Mouse (Mus musculus) hindbrain, embryonic 15.5 days (tissue): Measurements from ENCODE around the gene Phldb1. TPM values are rescaled to one million over a fixed set of nuclear protein-coding genes. Genes with fewer than 3 reads are reported as not detected.

Experiments
- ATAC-seq: fragments of 200-750 bp; cut with Nextera tagmentation; 2 replicates; pipeline ENCODE4 v1.8.0; 2017; ENCODE audit warnings: low read depth, moderate number of reproducible peaks, moderate TSS enrichment; ENCODE audit not compliant: low FRiP score
- H3K27ac ChIP-seq: fragments of 300-500 bp; sonication (generic); replicated peaks from 2 replicates; pipeline ENCODE4 v1.5.1; 2015; ENCODE audit warnings: mild to moderate bottlenecking, inconsistent platforms
- H3K27me3 ChIP-seq: fragments of 300-500 bp; sonication (generic); 2 replicates; pipeline ENCODE4 v1.6.1; 2015; ENCODE audit warnings: control low read depth, inconsistent platforms
- H3K36me3 ChIP-seq: fragments of 300-500 bp; sonication (generic); 2 replicates; pipeline ENCODE4 v1.6.1; 2015; ENCODE audit warnings: control low read depth, inconsistent platforms
- H3K4me1 ChIP-seq: fragments of 300-500 bp; sonication (generic); replicated peaks from 2 replicates; pipeline ENCODE4 v1.6.1; 2015; ENCODE audit warnings: control low read depth, inconsistent platforms
- H3K4me2 ChIP-seq: fragments of 300-500 bp; sonication (generic); 2 replicates; pipeline ENCODE4 v1.6.1; 2015; ENCODE audit warnings: moderate library complexity, mild to moderate bottlenecking, inconsistent platforms
- H3K4me3 ChIP-seq: fragments of 300-500 bp; sonication (generic); 2 replicates; pipeline ENCODE4 v1.5.1; 2015; ENCODE audit warnings: mild to moderate bottlenecking, inconsistent platforms
- H3K9ac ChIP-seq: fragments of 300-500 bp; sonication (generic); 2 replicates; pipeline ENCODE4 v1.6.1; 2015; ENCODE audit warnings: inconsistent platforms
- H3K9me3 ChIP-seq: fragments of 300-500 bp; sonication (generic); 2 replicates; pipeline ENCODE4 v1.6.1; 2016; ENCODE audit warnings: control low read depth, inconsistent platforms
- WGBS: fragments of 180-500 bp; shearing (Covaris S2); methylation state at CpG from one replicate; pipeline ENCODE4 v1.1.7; 2015; 5-methylcytosine and 5-hydroxymethylcytosine counted together
- polyA plus RNA-seq: library from polyadenylated mRNA; unstranded; fragments of >200 nt; fragmentation: Nextera tagmentation; extraction: Ambion mirVana; gene quantifications from 2 replicates; pipeline ENCODE4 v1.2.1, GENCODE M21; 2015

Phldb1 gene
- polyA plus RNA-seq, 1 experiment from 2014 or later: 46.4 TPM

- Histone ChIP-seq H3K4me2 (no peak overlapping the region), H3K4me1 (no peaks in the 10 kb centered on the region), H3K9ac (no peak overlapping the region), H3K9me3 (no peaks in the 10 kb centered on the region), H3K27ac (no peak overlapping the region), H3K4me3 (no peak overlapping the region), H3K27me3 (no peaks in the 10 kb centered on the region), H3K36me3 (no peaks in the 10 kb centered on the region)
- ATAC-seq: no peak
- 66% methylated on average over 2 of the region's 2 CpGs for WGBS
Observed at GRCm38 (mm10) chr9:44672291-44672865, 62.6 kb downstream of the Phldb1 start.

GRCm38 (mm10) chr9:44671416-44671815 is 63.6 kb downstream of the Phldb1 start:
- WGBS: 94% methylated on average over 5 of the region's 5 CpGs

GRCm38 (mm10) chr9:44663706-44664105 is 71.3 kb downstream of the Phldb1 start:
- no peak overlapping the region for H3K9ac ChIP-seq
- H3K4me2 ChIP-seq: no peak overlapping the region
- WGBS: 91% methylated on average over 6 of the region's 6 CpGs
- no peaks in the 10 kb centered on the region for H3K27me3 ChIP-seq
- no peak overlapping the region for H3K4me3 ChIP-seq
- no peak for ATAC-seq
- no peak overlapping the region for H3K27ac ChIP-seq
- H3K36me3 ChIP-seq: no peaks in the 10 kb centered on the region
- peaks cover 3% of the 10 kb centered on the region; the same call in 1 of the 2 replicates for H3K9me3 ChIP-seq
- no peaks in the 10 kb centered on the region for H3K4me1 ChIP-seq

More at GRCm38 (mm10) chr9:44671416-44671815, 63.6 kb downstream of the Phldb1 start:
- Histone ChIP-seq H3K9me3 (no peaks in the 10 kb centered on the region), H3K36me3 (no peaks in the 10 kb centered on the region), H3K4me3 (no peak overlapping the region), H3K27me3 (no peaks in the 10 kb centered on the region), H3K27ac (no peak overlapping the region), H3K4me1 (no peaks in the 10 kb centered on the region), H3K9ac (no peak overlapping the region), H3K4me2 (no peak overlapping the region)
- ATAC-seq: no peak

DNA sequence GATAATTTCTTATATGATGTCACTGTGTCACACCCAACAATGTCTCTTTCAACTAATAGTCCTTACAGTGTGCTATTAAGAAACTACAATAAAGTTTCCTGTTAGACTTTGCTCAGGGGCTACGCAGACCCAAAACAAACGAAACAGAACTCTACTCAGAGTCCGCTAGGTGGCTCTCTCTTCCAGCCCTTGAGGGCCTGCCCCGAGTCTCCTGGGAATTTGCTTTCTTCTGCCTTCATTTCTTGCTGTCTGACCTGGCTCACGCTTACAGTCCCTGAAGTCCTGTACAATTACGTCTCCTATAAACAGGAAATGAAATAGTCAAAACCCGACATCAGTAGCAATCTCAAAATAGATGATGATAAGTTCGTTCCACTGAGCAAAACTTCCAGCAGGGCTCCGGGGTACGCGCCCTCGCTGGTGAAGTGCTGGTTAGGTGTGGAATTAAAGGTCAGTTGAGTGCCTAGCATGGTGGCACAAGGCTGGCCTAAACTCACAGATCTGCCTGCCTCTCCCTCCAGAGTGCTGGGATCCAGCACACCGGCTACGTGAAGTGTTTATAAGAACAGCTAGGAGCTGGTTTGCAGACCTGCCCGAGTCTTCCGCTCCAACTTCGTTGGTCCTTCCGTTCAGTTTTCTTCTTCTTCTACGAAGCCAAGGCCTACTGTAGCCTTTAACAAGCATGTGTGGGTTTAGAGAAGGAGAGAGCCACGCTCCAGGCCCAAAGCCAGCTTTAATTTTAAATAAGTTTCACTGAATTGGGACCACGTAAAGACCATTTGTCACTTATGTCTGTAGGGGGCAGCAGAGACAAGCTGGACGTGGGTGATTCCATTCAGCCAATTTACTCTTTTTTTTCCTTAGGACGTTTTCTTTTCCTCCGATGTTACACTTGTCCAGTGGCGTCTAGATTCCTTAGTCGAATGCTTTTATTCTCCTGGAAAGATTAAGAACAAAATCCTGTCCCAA is 79.6 kb downstream of the Phldb1 start:
- Histone ChIP-seq H3K27ac (no peak overlapping the region), H3K4me3 (no peak overlapping the region; the same call in 1 of the 2 replicates), H3K9ac (no peak overlapping the region), H3K4me2 (peak overlapping the region; percentile 29), H3K9me3 (no peaks in the 10 kb centered on the region), H3K4me1 (peaks cover 6% of the 10 kb centered on the region), H3K36me3 (no peaks in the 10 kb centered on the region), H3K27me3 (0 out of 2 replicates have a peak, but pooled peaks cover 4% of the 10 kb centered on the region)
- WGBS: 27% methylated on average over 26 of the region's 26 CpGs
- peak; percentile 63; the same call in 1 of the 2 replicates for ATAC-seq

GRCm38 (mm10) chr9:44653896-44654295 is 81.1 kb downstream of the Phldb1 start:
- Histone ChIP-seq H3K9ac (no peak overlapping the region), H3K9me3 (no peaks in the 10 kb centered on the region), H3K27ac (no peak overlapping the region), H3K4me1 (peaks cover 6% of the 10 kb centered on the region), H3K27me3 (0 out of 2 replicates have a peak, but pooled peaks cover 4% of the 10 kb centered on the region), H3K36me3 (no peaks in the 10 kb centered on the region), H3K4me3 (no peak overlapping the region), H3K4me2 (no peak overlapping the region)
- 78% methylated on average over 4 of the region's 4 CpGs for WGBS
- no peak for ATAC-seq

- Histone ChIP-seq H3K27me3 (0 out of 2 replicates have a peak, but pooled peaks cover 4% of the 10 kb centered on the region), H3K27ac (no peak overlapping the region), H3K9ac (no peak overlapping the region), H3K36me3 (no peaks in the 10 kb centered on the region), H3K4me2 (no peak overlapping the region), H3K9me3 (no peaks in the 10 kb centered on the region), H3K4me3 (no peak overlapping the region), H3K4me1 (peaks cover 6% of the 10 kb centered on the region)
- WGBS: 7% methylated on average over 8 of the region's 8 CpGs
- peak; percentile 74; the same call in 1 of the 2 replicates for ATAC-seq
Observed at GRCm38 (mm10) chr9:44652027-44652426, 83.0 kb downstream of the Phldb1 start.

- Histone ChIP-seq H3K4me3 (no peak overlapping the region), H3K4me2 (no peak overlapping the region), H3K9me3 (no peaks in the 10 kb centered on the region), H3K36me3 (no peaks in the 10 kb centered on the region), H3K4me1 (no peaks in the 10 kb centered on the region), H3K9ac (no peak overlapping the region), H3K27ac (no peak overlapping the region), H3K27me3 (0 out of 2 replicates have a peak, but pooled peaks cover 4% of the 10 kb centered on the region)
- WGBS: 70% methylated on average over 7 of the region's 7 CpGs
- no peak for ATAC-seq
Observed at GRCm38 (mm10) chr9:44648881-44649281, 86.1 kb downstream of the Phldb1 start.

DNA sequence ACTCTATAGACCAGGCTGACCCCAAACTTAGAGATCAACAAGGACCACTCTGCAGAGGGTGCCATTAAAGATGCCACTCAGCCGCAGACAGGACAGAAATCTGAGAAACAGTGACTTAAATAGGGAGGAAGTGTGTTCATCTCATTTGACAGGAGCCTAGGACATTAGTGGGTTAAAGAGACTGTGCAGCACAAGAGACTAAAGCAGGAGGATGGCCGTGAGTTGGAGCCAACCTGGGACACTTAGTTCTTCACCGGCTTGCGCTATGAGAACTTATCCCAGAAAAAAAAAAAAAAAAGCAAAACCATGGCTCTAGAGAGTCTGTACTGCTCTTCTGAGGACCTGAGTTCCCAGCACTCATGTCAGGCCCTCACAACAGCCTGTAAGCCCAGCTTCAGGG is 87.3 kb downstream of the Phldb1 start:
- Histone ChIP-seq H3K27me3 (no peaks in the 10 kb centered on the region), H3K4me3 (no peak overlapping the region), H3K9ac (no peak overlapping the region), H3K27ac (no peak overlapping the region), H3K4me2 (no peak overlapping the region), H3K4me1 (no peaks in the 10 kb centered on the region), H3K36me3 (no peaks in the 10 kb centered on the region), H3K9me3 (no peaks in the 10 kb centered on the region)
- 81% methylated on average over 4 of the region's 4 CpGs for WGBS
- no peak for ATAC-seq

DNA sequence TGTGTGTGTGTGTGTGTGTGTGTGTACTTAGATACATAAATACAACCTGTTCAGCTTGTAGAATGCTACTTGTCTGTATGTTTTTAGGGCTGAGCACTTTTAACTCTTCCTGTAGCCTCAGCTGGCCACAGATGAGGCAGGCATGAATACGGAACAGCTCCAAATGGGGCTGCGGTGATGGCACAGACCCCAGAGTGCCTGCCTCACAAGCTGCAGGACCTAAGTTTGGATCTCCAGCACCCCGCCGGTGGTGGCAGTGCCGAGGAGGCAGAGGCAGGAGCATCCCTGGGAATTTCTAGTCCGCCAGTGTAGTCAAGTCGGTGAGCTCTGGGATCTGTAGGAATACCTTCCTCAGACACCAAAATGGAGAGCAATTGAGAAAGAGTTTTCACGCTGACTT is 88.0 kb downstream of the Phldb1 start:
- no peak for ATAC-seq
- Histone ChIP-seq H3K27me3 (no peaks in the 10 kb centered on the region), H3K4me3 (no peak overlapping the region), H3K4me1 (no peaks in the 10 kb centered on the region), H3K27ac (no peak overlapping the region), H3K9me3 (no peaks in the 10 kb centered on the region), H3K4me2 (no peak overlapping the region), H3K36me3 (no peaks in the 10 kb centered on the region), H3K9ac (no peak overlapping the region)
- WGBS: 98% methylated on average over 8 of the region's 8 CpGs

DNA sequence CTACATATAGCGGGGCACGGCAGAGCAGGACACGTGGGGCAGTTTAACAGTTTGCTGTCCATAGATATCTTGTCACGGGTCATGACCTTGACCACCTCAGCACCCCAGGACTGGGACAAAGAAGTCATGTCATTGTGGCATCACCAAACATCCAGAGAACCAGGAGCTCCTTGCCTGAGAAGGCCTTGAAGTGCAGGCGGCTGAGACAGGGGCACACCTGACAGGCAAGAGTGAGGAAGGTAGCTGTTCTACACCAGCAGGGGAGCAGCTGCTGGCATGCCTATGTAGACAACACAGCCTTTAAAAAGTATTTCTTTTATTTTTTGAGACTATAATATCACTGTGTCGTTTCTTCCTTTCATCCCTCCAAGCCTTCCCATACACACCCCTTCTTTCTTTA is 88.6 kb downstream of the Phldb1 start:
- no peak overlapping the region for H3K9ac ChIP-seq
- no peaks in the 10 kb centered on the region for H3K36me3 ChIP-seq
- no peak for ATAC-seq
- H3K4me1 ChIP-seq: no peaks in the 10 kb centered on the region
- no peak overlapping the region for H3K4me3 ChIP-seq
- H3K27me3 ChIP-seq: no peaks in the 10 kb centered on the region
- WGBS: 94% methylated on average over 6 of the region's 6 CpGs
- no peak overlapping the region for H3K27ac ChIP-seq
- no peaks in the 10 kb centered on the region for H3K9me3 ChIP-seq
- H3K4me2 ChIP-seq: no peak overlapping the region

GRCm38 (mm10) chr9:44645924-44646323 is 89.1 kb downstream of the Phldb1 start:
- no peak for ATAC-seq
- H3K4me2 ChIP-seq: no peak overlapping the region
- WGBS: 65% methylated on average over 15 of the region's 15 CpGs
- no peaks in the 10 kb centered on the region; the same call in 1 of the 2 replicates for H3K36me3 ChIP-seq
- H3K27me3 ChIP-seq: no peaks in the 10 kb centered on the region
- no peak overlapping the region for H3K4me3 ChIP-seq
- H3K9me3 ChIP-seq: no peaks in the 10 kb centered on the region
- no peaks in the 10 kb centered on the region for H3K4me1 ChIP-seq
- no peak overlapping the region for H3K9ac ChIP-seq
- no peak overlapping the region for H3K27ac ChIP-seq

- no peaks in the 10 kb centered on the region for H3K9me3 ChIP-seq
- no peak overlapping the region for H3K27ac ChIP-seq
- no peak for ATAC-seq
- H3K4me3 ChIP-seq: no peak overlapping the region
- no peak overlapping the region for H3K4me2 ChIP-seq
- no peak overlapping the region for H3K9ac ChIP-seq
- no peaks in the 10 kb centered on the region; the same call in 1 of the 2 replicates for H3K36me3 ChIP-seq
- H3K4me1 ChIP-seq: no peaks in the 10 kb centered on the region
- WGBS: 61% methylated on average over 5 of the region's 5 CpGs
- no peaks in the 10 kb centered on the region for H3K27me3 ChIP-seq
Observed at GRCm38 (mm10) chr9:44645481-44645880, 89.5 kb downstream of the Phldb1 start.
